Mouse (Mus musculus): ENCODE data around the gene Crip2. TPM values are rescaled to one million over a fixed set of nuclear protein-coding genes. Genes with fewer than 3 reads are reported as not detected.

The Crip2 gene
- polyA plus RNA-seq, 1 experiment from 2014 or later: 112 TPM

- Histone ChIP-seq H3K9ac (ENCODE audit: low read length) (no peak overlapping the region), H3K27me3 (ENCODE audit: control insufficient read depth, insufficient read depth, low read length) (no peaks in the 10 kb centered on the region), H3K9me3 (ENCODE audit: control insufficient read depth, low read length) (no peaks in the 10 kb centered on the region), H3K27ac (replicated peaks) (no peak overlapping the region), H3K4me1 (replicated peaks; ENCODE audit: control insufficient read depth, insufficient read depth) (no peaks in the 10 kb centered on the region), H3K4me3 (ENCODE audit: low read depth, low read length) (no peak overlapping the region), H3K36me3 (ENCODE audit: control insufficient read depth, insufficient read depth, low read length) (no peaks in the 10 kb centered on the region; the same call in 1 of the 2 replicates), H3K4me2 (replicated peaks; ENCODE audit: low read depth) (no peak overlapping the region)
- no peak for ATAC-seq (ENCODE audit: low FRiP score, low TSS enrichment)
- TF ChIP-seq EP300 (optimal IDR thresholded peaks at IDR 0.05) (no peak), CTCF (IDR thresholded peaks at IDR 0.05; ENCODE audit: low read depth) (no peak)
- 65% methylated on average over 4 of the region's 4 CpGs for WGBS
- no peak for DNase-seq (ENCODE audit: low spot score)
These were observed 32.5 kb upstream of the Crip2 start for GRCm38 (mm10) chr12:113107431-113108124.

GRCm38 (mm10) chr12:113108528-113109283 lies 31.3 kb upstream of the Crip2 start:
- no peaks in the 10 kb centered on the region for H3K9me3 ChIP-seq (ENCODE audit: control insufficient read depth, low read length)
- peaks cover 3% of the 10 kb centered on the region; the same call in 1 of the 2 replicates for H3K36me3 ChIP-seq (ENCODE audit: control insufficient read depth, insufficient read depth, low read length)
- no peak for ATAC-seq (ENCODE audit: low FRiP score, low TSS enrichment)
- H3K4me2 ChIP-seq (replicated peaks; ENCODE audit: low read depth): no peak overlapping the region
- no peak for TF ChIP-seq EP300 (optimal IDR thresholded peaks at IDR 0.05)
- no peak for TF ChIP-seq CTCF (IDR thresholded peaks at IDR 0.05; ENCODE audit: low read depth)
- H3K4me3 ChIP-seq (ENCODE audit: low read depth, low read length): no peak overlapping the region
- H3K9ac ChIP-seq (ENCODE audit: low read length): no peak overlapping the region
- H3K27me3 ChIP-seq (ENCODE audit: control insufficient read depth, insufficient read depth, low read length): no peaks in the 10 kb centered on the region
- DNase-seq (ENCODE audit: low spot score): no peak
- no peaks in the 10 kb centered on the region for H3K4me1 ChIP-seq (replicated peaks; ENCODE audit: control insufficient read depth, insufficient read depth)
- no peak overlapping the region for H3K27ac ChIP-seq (replicated peaks)
- 80% methylated on average over 17 of the region's 17 CpGs for WGBS

DNA sequence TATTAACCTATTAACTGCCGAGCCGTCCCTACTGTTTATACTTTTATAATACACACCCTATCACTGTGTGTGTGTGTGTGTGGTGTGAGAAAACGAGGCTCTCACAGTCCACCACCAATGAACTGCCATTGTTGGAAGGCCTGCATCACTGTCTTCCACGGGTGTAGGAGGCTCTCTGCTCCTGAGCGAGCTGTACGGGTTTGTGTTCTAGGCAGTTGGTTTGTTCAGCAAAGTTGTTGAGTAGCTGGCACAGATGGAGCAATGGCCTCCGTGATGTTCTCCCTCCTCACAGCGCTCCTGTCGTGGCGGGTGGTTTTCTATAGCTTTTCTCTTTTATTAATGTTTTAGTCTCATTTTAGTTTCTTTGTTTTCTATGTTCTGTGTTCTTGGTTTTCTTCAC lies 30.2 kb upstream of the Crip2 start:
- DNase-seq (ENCODE audit: low spot score) (no peak), ATAC-seq (ENCODE audit: low FRiP score, low TSS enrichment) (no peak)
- no peak for TF ChIP-seq CTCF (IDR thresholded peaks at IDR 0.05; ENCODE audit: low read depth)
- TF ChIP-seq EP300 (optimal IDR thresholded peaks at IDR 0.05): no peak
- Histone ChIP-seq H3K36me3 (ENCODE audit: control insufficient read depth, insufficient read depth, low read length) (peaks cover 3% of the 10 kb centered on the region; the same call in 1 of the 2 replicates), H3K9ac (ENCODE audit: low read length) (no peak overlapping the region), H3K4me2 (replicated peaks; ENCODE audit: low read depth) (no peak overlapping the region), H3K27ac (replicated peaks) (no peak overlapping the region), H3K27me3 (ENCODE audit: control insufficient read depth, insufficient read depth, low read length) (no peaks in the 10 kb centered on the region), H3K9me3 (ENCODE audit: control insufficient read depth, low read length) (no peaks in the 10 kb centered on the region), H3K4me3 (ENCODE audit: low read depth, low read length) (no peak overlapping the region), H3K4me1 (replicated peaks; ENCODE audit: control insufficient read depth, insufficient read depth) (no peaks in the 10 kb centered on the region)
- WGBS: 83% methylated on average over 10 of the region's 10 CpGs

- Histone ChIP-seq H3K4me1 (replicated peaks; ENCODE audit: control insufficient read depth, insufficient read depth) (no peaks in the 10 kb centered on the region), H3K9ac (ENCODE audit: low read length) (no peak overlapping the region), H3K4me2 (replicated peaks; ENCODE audit: low read depth) (no peak overlapping the region), H3K27ac (replicated peaks) (no peak overlapping the region), H3K9me3 (ENCODE audit: control insufficient read depth, low read length) (no peaks in the 10 kb centered on the region), H3K27me3 (ENCODE audit: control insufficient read depth, insufficient read depth, low read length) (no peaks in the 10 kb centered on the region), H3K36me3 (ENCODE audit: control insufficient read depth, insufficient read depth, low read length) (peaks cover 22% of the 10 kb centered on the region; the same call in 1 of the 2 replicates), H3K4me3 (ENCODE audit: low read depth, low read length) (no peak overlapping the region)
- no peak for DNase-seq (ENCODE audit: low spot score)
- TF ChIP-seq EP300 (optimal IDR thresholded peaks at IDR 0.05) (no peak), CTCF (IDR thresholded peaks at IDR 0.05; ENCODE audit: low read depth) (no peak)
- no peak for ATAC-seq (ENCODE audit: low FRiP score, low TSS enrichment)
- 83% methylated on average over 4 of the region's 4 CpGs for WGBS
These were observed 25.9 kb upstream of the Crip2 start for GRCm38 (mm10) chr12:113114141-113114540.

DNA sequence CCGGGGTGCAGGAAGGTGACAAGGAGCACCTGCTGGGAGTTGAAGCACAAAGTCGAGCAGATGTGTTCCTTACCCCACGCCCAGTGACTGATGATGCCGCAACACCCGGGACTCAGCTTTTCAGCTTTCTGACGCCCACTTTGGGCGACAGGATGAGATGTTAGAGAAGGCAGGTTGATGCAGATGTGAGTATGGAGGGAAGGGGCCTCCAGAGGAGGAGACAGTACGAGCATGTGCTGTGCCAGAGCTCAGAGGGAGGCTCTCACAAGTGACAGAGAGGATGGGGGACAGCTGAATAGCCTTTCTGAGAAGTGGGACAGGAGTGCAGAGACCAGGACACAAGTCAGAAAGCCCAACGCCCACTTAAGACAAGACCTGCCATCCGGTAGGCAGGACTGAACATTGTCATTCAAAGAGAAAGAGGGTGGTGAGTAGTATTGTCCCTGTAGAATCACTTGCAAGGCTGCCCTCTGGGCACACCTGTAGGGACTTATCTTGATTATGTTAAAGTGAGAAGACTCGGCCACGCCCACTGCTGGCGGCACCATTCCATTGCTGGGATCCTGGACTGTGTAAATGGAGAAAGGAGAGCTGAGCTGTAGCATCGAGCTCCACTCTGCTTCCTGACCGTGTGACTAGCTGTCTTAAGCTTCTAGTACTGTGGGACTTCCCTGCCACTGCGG lies 25.0 kb upstream of the Crip2 start:
- no peaks in the 10 kb centered on the region for H3K9me3 ChIP-seq (ENCODE audit: control insufficient read depth, low read length)
- DNase-seq (ENCODE audit: low spot score): peak; percentile 51
- WGBS: 72% methylated on average over 16 of the region's 16 CpGs
- no peak for TF ChIP-seq EP300 (optimal IDR thresholded peaks at IDR 0.05)
- 0 out of 2 replicates have a peak, but pooled peaks have one; percentile 18 for TF ChIP-seq CTCF (IDR thresholded peaks at IDR 0.05; ENCODE audit: low read depth)
- H3K27me3 ChIP-seq (ENCODE audit: control insufficient read depth, insufficient read depth, low read length): no peaks in the 10 kb centered on the region
- H3K4me1 ChIP-seq (replicated peaks; ENCODE audit: control insufficient read depth, insufficient read depth): no peaks in the 10 kb centered on the region
- H3K4me2 ChIP-seq (replicated peaks; ENCODE audit: low read depth): no peak overlapping the region
- no peak for ATAC-seq (ENCODE audit: low FRiP score, low TSS enrichment)
- peaks cover 22% of the 10 kb centered on the region; the same call in 1 of the 2 replicates for H3K36me3 ChIP-seq (ENCODE audit: control insufficient read depth, insufficient read depth, low read length)
- H3K27ac ChIP-seq (replicated peaks): no peak overlapping the region
- no peak overlapping the region for H3K4me3 ChIP-seq (ENCODE audit: low read depth, low read length)
- no peak overlapping the region for H3K9ac ChIP-seq (ENCODE audit: low read length)
